Mouse (Mus musculus) midbrain, embryonic 15.5 days (tissue): ENCODE data around the gene Cers5. TPM values are rescaled to one million over a fixed set of nuclear protein-coding genes. Genes with fewer than 3 reads are reported as not detected.
A peak's percentile ranks its signal among the peaks of the same experiment; 100 is the strongest.

Source experiments
- ATAC-seq: fragments of 200-750 bp; cut with Nextera tagmentation; replicated peaks from 2 replicates; pipeline ENCODE4 v1.8.0; 2017; ENCODE audit warnings: moderate TSS enrichment
- H3K27ac ChIP-seq: fragments of 300-500 bp; sonication (generic); 2 replicates; pipeline ENCODE4 v1.5.1; 2015; ENCODE audit warnings: mild to moderate bottlenecking, inconsistent platforms
- H3K27me3 ChIP-seq: fragments of 300-500 bp; sonication (generic); replicated peaks from 2 replicates; pipeline ENCODE4 v1.6.1; 2015; ENCODE audit warnings: inconsistent platforms
- H3K36me3 ChIP-seq: fragments of 300-500 bp; sonication (generic); replicated peaks from 2 replicates; pipeline ENCODE4 v1.6.1; 2015; ENCODE audit warnings: inconsistent platforms
- H3K4me1 ChIP-seq: fragments of 300-500 bp; sonication (generic); 2 replicates; pipeline ENCODE4 v1.6.1; 2015; ENCODE audit warnings: inconsistent platforms
- H3K4me2 ChIP-seq: fragments of 300-500 bp; sonication (generic); 2 replicates; pipeline ENCODE4 v1.6.1; 2015; ENCODE audit warnings: inconsistent platforms, mild to moderate bottlenecking, moderate library complexity
- H3K4me3 ChIP-seq: fragments of 300-500 bp; sonication (generic); 2 replicates; pipeline ENCODE4 v1.5.1; 2015; ENCODE audit warnings: mild to moderate bottlenecking, inconsistent platforms
- H3K9ac ChIP-seq: fragments of 300-500 bp; sonication (generic); 2 replicates; pipeline ENCODE4 v1.6.1; 2015; ENCODE audit warnings: mild to moderate bottlenecking, inconsistent platforms
- H3K9me3 ChIP-seq: fragments of 300-500 bp; sonication (generic); 2 replicates; pipeline ENCODE4 v1.6.1; 2016; ENCODE audit warnings: inconsistent platforms
- WGBS: fragments of 180-500 bp; shearing (Covaris S2); methylation state at CpG from one replicate; pipeline ENCODE4 v1.1.7; 2015; ENCODE audit warnings: mixed read lengths; 5-methylcytosine and 5-hydroxymethylcytosine counted together
- polyA plus RNA-seq: library from polyadenylated mRNA; unstranded; fragments of >200 nt; fragmentation: Nextera tagmentation; extraction: Ambion mirVana; gene quantifications from 2 replicates; pipeline ENCODE4 v1.2.1, GENCODE M21; 2015

Gene Cers5
- polyA plus RNA-seq, 1 experiment from 2014 or later = 77.3 TPM

DNA sequence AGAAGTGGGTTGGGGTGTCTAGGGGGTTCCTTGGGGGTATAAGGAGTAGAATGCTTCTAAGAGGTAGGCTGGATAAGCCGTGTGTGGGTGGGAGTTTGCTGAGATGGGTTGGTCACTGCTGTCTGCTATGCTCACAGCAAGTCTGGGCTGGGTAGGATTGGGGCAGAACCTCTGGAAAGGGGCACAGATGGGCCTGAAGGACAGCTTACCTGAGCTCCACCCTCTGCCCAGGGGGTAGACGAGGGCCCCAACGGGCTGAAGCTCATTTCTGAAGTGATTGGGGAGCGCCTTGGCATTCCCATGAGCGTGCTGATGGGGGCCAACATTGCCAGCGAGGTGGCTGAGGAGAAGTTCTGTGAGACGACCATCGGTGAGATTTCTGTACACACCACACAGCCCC lies 52.8 kb downstream of the Cers5 start:
- no peak for ATAC-seq
- WGBS = 79% methylated on average over 8 of the region's 8 CpGs
- no peak overlapping the region for H3K4me3 ChIP-seq
- no peak overlapping the region for H3K4me2 ChIP-seq
- H3K27me3 ChIP-seq = no peaks in the 10 kb centered on the region
- H3K9me3 ChIP-seq = no peaks in the 10 kb centered on the region
- no peak overlapping the region for H3K27ac ChIP-seq
- H3K9ac ChIP-seq = no peak overlapping the region
- H3K36me3 ChIP-seq = peaks cover 13% of the 10 kb centered on the region; the same call in 1 of the 2 replicates
- peaks cover 27% of the 10 kb centered on the region for H3K4me1 ChIP-seq

DNA sequence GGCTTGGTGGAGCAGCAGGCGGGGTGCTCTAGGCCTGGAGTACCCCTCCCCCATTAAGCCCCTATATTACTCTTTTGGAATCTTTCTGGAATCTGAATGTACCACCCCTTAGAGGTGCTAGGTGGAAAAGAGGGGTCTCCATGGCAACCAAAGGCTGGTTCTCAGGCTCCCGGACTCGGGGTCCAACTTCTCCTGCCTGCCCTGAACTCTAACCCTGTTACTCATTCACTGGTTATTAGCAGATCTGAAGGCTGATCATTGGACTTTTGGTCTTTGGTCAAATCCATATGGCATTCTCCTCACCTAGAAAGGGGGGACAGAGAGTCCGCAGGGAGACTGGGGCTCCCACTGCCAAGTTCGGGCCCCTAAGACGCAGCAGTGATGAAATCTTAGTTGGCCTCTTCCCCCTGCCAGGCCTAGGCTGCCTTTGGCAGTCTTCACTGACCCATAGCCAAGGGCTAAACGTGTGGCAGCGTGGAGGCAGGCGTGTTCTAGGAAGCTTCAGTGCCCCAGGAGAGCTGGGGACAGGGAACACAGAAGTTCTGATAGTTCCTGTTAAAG lies 54.1 kb downstream of the Cers5 start:
- no peak overlapping the region for H3K27ac ChIP-seq
- no peaks in the 10 kb centered on the region for H3K9me3 ChIP-seq
- WGBS = 78% methylated on average over 9 of the region's 9 CpGs
- peaks cover 13% of the 10 kb centered on the region; the same call in 1 of the 2 replicates for H3K36me3 ChIP-seq
- H3K4me3 ChIP-seq = no peak overlapping the region
- peaks cover 14% of the 10 kb centered on the region for H3K4me1 ChIP-seq
- no peak overlapping the region for H3K4me2 ChIP-seq
- H3K27me3 ChIP-seq = no peaks in the 10 kb centered on the region
- H3K9ac ChIP-seq = no peak overlapping the region
- ATAC-seq = no peak

- H3K4me3 ChIP-seq = no peak within 1 kb of the TSS
- H3K27me3 ChIP-seq = no peaks in the 10 kb centered on the region
- peaks cover 12% of the 10 kb centered on the region for H3K4me1 ChIP-seq
- peak within 1 kb of the TSS; percentile 66; the same call in 1 of the 2 replicates for H3K27ac ChIP-seq
- no peak within 1 kb of the TSS for H3K9ac ChIP-seq
- H3K4me2 ChIP-seq = no peak within 1 kb of the TSS
- H3K36me3 ChIP-seq = peaks cover 17% of the 10 kb centered on the region; the same call in 1 of the 2 replicates
- H3K9me3 ChIP-seq = no peaks in the 10 kb centered on the region
- no peak for ATAC-seq
- 68% methylated on average over 26 of the region's 26 CpGs for WGBS
These were observed 55.0 kb downstream of the Cers5 start, which contains the start of gene Gpd1 for GRCm38 (mm10) chr15:99717386-99718334. TSS of gene Gpd1 (plus strand) at chr15:99717515.

GRCm38 (mm10) chr15:99716814-99717213 lies 55.9 kb downstream of the Cers5 start:
- 87% methylated on average over 12 of the region's 12 CpGs for WGBS
- peaks cover 12% of the 10 kb centered on the region for H3K4me1 ChIP-seq
- peaks cover 17% of the 10 kb centered on the region for H3K36me3 ChIP-seq
- H3K27ac ChIP-seq = no peak overlapping the region
- H3K4me3 ChIP-seq = no peak overlapping the region
- no peak overlapping the region for H3K9ac ChIP-seq
- H3K27me3 ChIP-seq = no peaks in the 10 kb centered on the region
- no peak overlapping the region for H3K4me2 ChIP-seq
- ATAC-seq = no peak
- H3K9me3 ChIP-seq = no peaks in the 10 kb centered on the region

DNA sequence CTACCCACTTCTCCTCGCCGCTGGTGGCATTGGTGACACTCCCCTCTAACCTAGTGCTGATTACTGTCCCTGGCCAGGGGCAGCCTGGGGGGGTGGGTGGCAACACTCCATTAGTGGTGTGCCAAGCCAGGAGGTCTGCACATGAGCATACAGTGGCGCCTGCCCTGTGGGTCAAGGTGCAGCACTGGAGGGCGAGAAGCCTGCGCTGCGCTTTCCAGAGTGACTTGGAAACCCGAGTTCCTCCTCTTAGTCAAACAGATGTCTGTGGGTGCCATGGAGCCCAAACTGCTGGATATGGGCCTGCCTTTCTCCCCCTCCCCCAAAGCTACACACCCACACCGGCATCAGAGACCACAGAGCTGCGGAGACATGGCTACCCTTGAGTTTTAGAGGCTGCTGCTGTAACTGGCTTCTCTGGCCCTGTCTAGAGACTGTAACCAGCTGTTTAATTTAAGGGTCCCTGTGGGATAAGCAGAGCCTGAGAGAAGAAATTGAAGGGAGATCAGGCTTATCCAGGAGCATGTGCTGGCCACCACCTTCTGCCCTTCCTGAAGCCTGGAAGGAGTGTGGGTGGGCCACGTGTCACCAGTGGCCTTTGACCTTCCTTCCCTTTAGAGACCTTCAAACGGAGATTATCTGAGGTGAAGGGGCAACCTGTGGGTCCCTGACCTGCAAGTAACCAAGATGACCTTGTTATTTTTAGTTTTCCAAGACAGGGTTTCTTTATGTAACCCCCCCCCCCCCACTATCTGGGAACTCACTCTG lies 56.5 kb downstream of the Cers5 start:
- H3K27ac ChIP-seq = peak overlapping the region; percentile 66
- no peak overlapping the region for H3K4me3 ChIP-seq
- H3K9ac ChIP-seq = no peak overlapping the region
- H3K27me3 ChIP-seq = no peaks in the 10 kb centered on the region
- 75% methylated on average over 11 of the region's 11 CpGs for WGBS
- no peak overlapping the region for H3K4me2 ChIP-seq
- 0 out of 2 replicates have a peak, but pooled peaks have one; percentile 10 for ATAC-seq
- peaks cover 24% of the 10 kb centered on the region for H3K36me3 ChIP-seq
- no peaks in the 10 kb centered on the region for H3K9me3 ChIP-seq
- peaks cover 12% of the 10 kb centered on the region for H3K4me1 ChIP-seq

GRCm38 (mm10) chr15:99715361-99715865 lies 57.3 kb downstream of the Cers5 start:
- H3K27ac ChIP-seq = peak overlapping the region; percentile 66
- peaks cover 27% of the 10 kb centered on the region for H3K36me3 ChIP-seq
- H3K4me3 ChIP-seq = no peak overlapping the region
- peak; percentile 16; the same call in 1 of the 2 replicates for ATAC-seq
- peaks cover 12% of the 10 kb centered on the region for H3K4me1 ChIP-seq
- H3K9ac ChIP-seq = no peak overlapping the region
- no peaks in the 10 kb centered on the region for H3K9me3 ChIP-seq
- 61% methylated on average over 13 of the region's 13 CpGs for WGBS
- H3K4me2 ChIP-seq = no peak overlapping the region
- no peaks in the 10 kb centered on the region for H3K27me3 ChIP-seq

GRCm38 (mm10) chr15:99714858-99715257 lies 57.8 kb downstream of the Cers5 start:
- Histone ChIP-seq H3K36me3 (peaks cover 31% of the 10 kb centered on the region), H3K27me3 (no peaks in the 10 kb centered on the region), H3K9ac (no peak overlapping the region), H3K4me3 (no peak overlapping the region), H3K4me2 (no peak overlapping the region), H3K4me1 (peaks cover 12% of the 10 kb centered on the region), H3K27ac (peak overlapping the region; percentile 66), H3K9me3 (no peaks in the 10 kb centered on the region)
- WGBS = 51% methylated on average over 7 of the region's 7 CpGs
- peak; percentile 48; the same call in 1 of the 2 replicates for ATAC-seq

DNA sequence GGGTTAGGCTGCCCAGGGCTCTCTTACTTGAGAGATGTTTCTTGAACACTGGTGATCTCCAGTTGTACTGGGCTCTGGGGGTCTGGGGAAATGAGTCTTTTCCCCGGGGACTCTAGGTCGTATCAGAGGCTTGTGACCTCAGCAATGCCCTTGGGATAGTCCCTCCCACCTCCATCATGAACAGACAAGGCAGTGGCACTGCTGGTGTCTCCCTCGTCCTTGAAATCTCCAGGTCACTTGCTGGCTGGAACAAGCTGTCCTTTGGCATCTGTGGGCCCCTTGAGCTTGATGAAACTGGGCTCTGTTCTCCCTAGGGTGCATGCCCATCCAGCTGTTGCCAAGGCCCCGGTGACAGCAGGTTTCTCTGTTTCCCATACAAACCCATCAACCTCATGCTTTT lies 58.5 kb downstream of the Cers5 start:
- H3K27ac ChIP-seq = peak overlapping the region; percentile 67
- peaks cover 12% of the 10 kb centered on the region for H3K4me1 ChIP-seq

GRCm38 (mm10) chr15:99713569-99713968 lies 59.1 kb downstream of the Cers5 start:
- Histone ChIP-seq H3K4me1 (peaks cover 12% of the 10 kb centered on the region), H3K36me3 (peaks cover 41% of the 10 kb centered on the region), H3K4me3 (no peak overlapping the region), H3K4me2 (no peak overlapping the region), H3K9me3 (no peaks in the 10 kb centered on the region), H3K27ac (peak overlapping the region; percentile 67; the same call in 1 of the 2 replicates), H3K27me3 (no peaks in the 10 kb centered on the region), H3K9ac (no peak overlapping the region)
- 86% methylated on average over 3 of the region's 3 CpGs for WGBS
- ATAC-seq = no peak

More for the DNA sequence above, 58.5 kb downstream of the Cers5 start:
- H3K9ac ChIP-seq = no peak overlapping the region
- peaks cover 37% of the 10 kb centered on the region for H3K36me3 ChIP-seq
- no peak overlapping the region for H3K4me2 ChIP-seq
- H3K4me3 ChIP-seq = no peak overlapping the region
- no peaks in the 10 kb centered on the region for H3K9me3 ChIP-seq
- H3K27me3 ChIP-seq = no peaks in the 10 kb centered on the region
- WGBS = 72% methylated on average over 4 of the region's 4 CpGs
- ATAC-seq = no peak; the same call in 1 of the 2 replicates

DNA sequence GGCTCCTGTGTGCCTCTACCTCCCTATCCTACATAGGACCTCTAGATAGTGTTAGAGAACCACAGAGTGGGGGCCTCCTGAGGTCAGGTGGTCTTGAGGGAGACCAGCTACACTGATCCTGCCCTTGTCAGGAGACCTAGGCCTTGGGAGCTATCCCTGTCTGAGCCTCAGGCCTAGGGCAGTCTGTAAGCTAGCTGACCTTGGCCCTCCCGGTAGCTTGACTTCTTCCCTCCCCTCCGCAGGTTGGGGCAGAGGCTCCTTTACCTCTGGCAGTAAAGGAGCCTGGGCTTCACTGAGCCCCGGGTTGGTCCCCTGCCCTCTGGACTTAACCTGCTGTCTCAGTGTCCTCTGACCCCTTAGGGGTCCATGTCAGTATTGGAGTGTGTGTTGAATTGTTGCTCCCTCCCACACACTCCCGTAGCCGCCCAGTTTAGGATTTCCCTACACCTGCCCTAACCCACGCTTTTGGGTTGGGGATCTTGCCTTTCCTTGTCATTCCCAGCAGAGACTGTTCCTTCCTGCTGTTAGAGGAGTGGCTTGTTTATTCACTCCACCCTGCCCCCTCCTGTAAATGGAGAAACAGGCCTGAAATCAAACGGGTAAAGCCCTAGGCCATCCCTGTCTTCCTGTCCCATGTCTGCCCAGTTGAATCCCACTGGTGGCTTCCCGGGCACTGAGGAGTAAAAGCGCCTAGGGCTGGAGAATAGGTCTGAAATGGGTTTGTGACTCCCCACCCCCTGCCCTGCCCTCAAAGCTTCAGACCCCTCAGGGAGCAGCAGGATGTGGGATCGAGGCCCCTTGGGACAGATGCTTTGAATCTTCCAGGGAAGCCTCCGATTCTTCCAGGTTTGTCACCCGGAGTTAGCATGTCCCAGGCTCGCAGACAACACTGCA lies 59.8 kb downstream of the Cers5 start:
- ATAC-seq = no peak
- peaks cover 12% of the 10 kb centered on the region for H3K4me1 ChIP-seq
- peak overlapping the region; percentile 67; the same call in 1 of the 2 replicates for H3K27ac ChIP-seq
- no peak overlapping the region for H3K9ac ChIP-seq
- no peaks in the 10 kb centered on the region for H3K9me3 ChIP-seq
- peaks cover 48% of the 10 kb centered on the region for H3K36me3 ChIP-seq
- H3K4me2 ChIP-seq = no peak overlapping the region
- H3K27me3 ChIP-seq = no peaks in the 10 kb centered on the region
- 63% methylated on average over 13 of the region's 13 CpGs for WGBS
- no peak overlapping the region for H3K4me3 ChIP-seq

DNA sequence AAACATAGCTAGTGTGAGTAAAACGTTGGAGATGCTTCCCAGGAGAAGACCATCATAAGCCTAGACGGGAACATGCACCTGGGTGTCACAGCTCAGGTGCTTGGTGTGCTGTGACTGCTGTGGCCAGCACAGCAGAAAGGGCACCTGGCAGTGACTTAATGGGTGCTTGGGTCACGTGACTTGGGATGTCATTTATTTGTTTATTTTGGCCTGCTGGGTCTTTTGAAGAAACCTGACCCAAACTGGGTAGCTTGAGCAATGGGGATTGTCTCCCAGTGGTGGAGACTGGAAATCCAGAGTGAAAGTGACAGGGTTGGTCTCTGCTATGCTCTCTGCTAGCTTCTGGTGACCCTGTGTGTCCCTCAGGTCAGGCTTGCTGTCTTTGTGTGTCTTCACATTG lies 61.2 kb downstream of the Cers5 start:
- no peaks in the 10 kb centered on the region for H3K9me3 ChIP-seq
- no peaks in the 10 kb centered on the region for H3K27me3 ChIP-seq
- H3K27ac ChIP-seq = no peak overlapping the region
- H3K4me2 ChIP-seq = no peak overlapping the region
- 86% methylated on average over 3 of the region's 3 CpGs for WGBS
- H3K4me1 ChIP-seq = peaks cover 10% of the 10 kb centered on the region
- no peak for ATAC-seq
- H3K36me3 ChIP-seq = peaks cover 59% of the 10 kb centered on the region
- no peak overlapping the region for H3K9ac ChIP-seq
- H3K4me3 ChIP-seq = no peak overlapping the region
